Mouse (Mus musculus): ENCODE results near the gene Ddc.

Gene Ddc

GRCm38 (mm10) chr11:11776071-11776821, 121.7 kb downstream of the Ddc start:
- DNase-seq, result no peak

- no peak for DNase-seq
Measured at GRCm38 (mm10) chr11:11774893-11775292, 123.1 kb downstream of the Ddc start.

- no peak for DNase-seq
Measured at GRCm38 (mm10) chr11:11774384-11774783, 123.6 kb downstream of the Ddc start.

- DNase-seq, result no peak
Measured at GRCm38 (mm10) chr11:11772196-11772595, 125.7 kb downstream of the Ddc start.

GRCm38 (mm10) chr11:11770691-11771090, 127.3 kb downstream of the Ddc start:
- DNase-seq, result no peak

- no peak for DNase-seq
Measured at GRCm38 (mm10) chr11:11769281-11769680, 128.7 kb downstream of the Ddc start.

- no peak for DNase-seq
Measured at GRCm38 (mm10) chr11:11768057-11768456, 129.9 kb downstream of the Ddc start.

- no peak for DNase-seq
Measured at GRCm38 (mm10) chr11:11766736-11767135, 131.2 kb downstream of the Ddc start.

GRCm38 (mm10) chr11:11766105-11766504, 131.8 kb downstream of the Ddc start:
- no peak for DNase-seq

GRCm38 (mm10) chr11:11765414-11765813, 132.5 kb downstream of the Ddc start:
- no peak for DNase-seq

Measured in right cerebral cortex, postnatal 4 days (tissue).